Mouse (Mus musculus) layer of hippocampus, adult 18-20 months (tissue): Measurements from ENCODE around the gene Olfr642. TPM values are rescaled to one million over a fixed set of nuclear protein-coding genes. Genes with fewer than 3 reads are reported as not detected.

Experiments used
- DNase-seq, 2 experiments: peaks; one replicate each; pipeline ENCODE4 v3.0.0; 2022; ENCODE audit warnings: low spot score in 2 of 2
- long read RNA-seq: library from polyadenylated mRNA; stranded (forward); transcript quantifications from one replicate; pipeline ENCODE4 v2.0.0, GENCODE M21; 2021
- total RNA-seq, 2 experiments: library from RNA; stranded (reverse); gene quantifications; 2 replicates each; pipeline ENCODE4 v1.2.3; 2021

Gene Olfr642
- not detected for total RNA-seq
- long read RNA-seq = 0 reads

DNA sequence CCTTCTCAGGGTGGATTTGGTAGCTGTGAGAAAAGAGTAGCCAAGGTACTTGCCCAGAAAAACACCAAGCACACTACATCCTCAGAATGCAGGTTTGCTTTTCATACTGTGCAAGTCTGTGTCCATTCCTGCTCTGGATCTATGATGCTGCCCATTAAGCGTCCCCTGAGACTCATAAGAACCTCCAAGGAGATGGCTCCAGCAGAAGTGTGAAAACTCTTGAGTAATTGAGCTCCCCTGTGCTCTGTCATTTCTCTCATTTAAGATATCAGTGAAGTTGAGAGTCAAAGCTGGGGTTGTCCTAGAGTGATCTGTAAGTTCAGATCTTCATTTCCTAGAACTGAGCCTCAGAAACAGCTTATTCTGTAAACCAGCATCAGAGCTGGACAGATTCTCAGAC, at the start of gene Olfr642:
Gene Olfr642 (minus strand): TSS at position 101 of the 400 bp plus-strand sequence.
- no peak for DNase-seq

DNA sequence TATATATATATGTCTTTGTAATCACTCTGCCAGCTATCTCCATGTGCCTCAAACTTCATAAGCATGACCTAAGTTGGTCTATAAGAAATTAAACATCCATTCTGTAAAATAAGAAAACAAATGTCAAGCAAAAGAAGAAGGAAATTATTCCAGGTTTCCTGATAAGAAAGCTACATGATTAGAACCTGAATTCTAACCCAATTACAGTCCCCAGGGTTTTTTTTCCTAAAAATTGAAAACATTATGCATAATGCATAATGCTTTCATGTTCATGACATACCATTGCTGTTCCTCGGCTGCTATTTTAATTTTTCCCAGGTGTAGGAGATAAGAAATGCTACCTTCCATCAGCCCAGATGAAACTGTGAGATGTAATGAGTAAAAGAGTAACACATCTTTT, 32.9 kb upstream of the Olfr642 start, which contains the start of gene Olfr645:
Gene Olfr645 (minus strand): TSS at position 101 of the 400 bp plus-strand sequence.
- no peak for DNase-seq

- DNase-seq = no peak
These were observed 19.3 kb upstream of the Olfr642 start, which contains the start of gene Olfr644 for GRCm38 (mm10) chr7:104071769-104072168. TSS of gene Olfr644 (minus strand) at chr7:104071869.

DNA sequence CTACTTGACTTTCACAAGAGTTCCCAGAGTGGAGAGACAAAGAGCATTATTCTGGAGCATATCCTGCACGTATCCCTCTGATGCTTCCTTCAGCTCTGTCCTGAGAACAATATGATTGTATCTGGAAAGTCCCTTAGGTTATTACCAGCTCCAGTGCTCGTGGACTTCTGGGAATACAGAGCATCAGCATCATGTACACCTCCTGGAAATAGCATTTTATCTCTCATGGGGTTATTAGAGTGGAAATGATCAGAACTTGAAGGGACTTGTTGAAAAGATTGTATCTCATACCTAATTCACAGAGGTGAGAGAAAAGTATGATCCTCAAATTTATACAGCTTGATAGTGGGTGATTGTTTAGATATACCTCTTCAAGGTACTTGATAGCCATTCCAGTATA, 8.9 kb upstream of the Olfr642 start, which contains the start of gene 4930516K23Rik:
Gene 4930516K23Rik (minus strand): TSS at position 101 of the 400 bp plus-strand sequence.
- no peak for DNase-seq

DNA sequence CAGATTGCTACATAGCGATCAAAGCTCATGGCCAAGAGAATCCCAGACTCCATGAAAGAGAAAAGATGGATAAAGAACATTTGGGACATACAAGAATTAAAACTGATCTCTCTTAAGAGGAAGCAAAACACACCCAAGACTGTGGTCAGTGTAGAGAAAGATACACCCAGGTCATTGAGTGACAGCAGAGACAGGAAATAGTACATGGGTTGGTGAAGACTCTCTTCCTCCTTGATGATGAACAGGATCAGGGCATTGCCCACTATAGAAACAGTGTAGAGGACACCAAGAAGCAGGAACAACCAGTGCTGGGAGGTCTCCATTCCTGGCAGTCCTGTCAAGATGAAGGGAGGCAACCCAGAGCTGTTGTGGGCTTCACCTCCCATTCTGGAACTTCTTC, 6.7 kb upstream of the Olfr642 start:
- DNase-seq = no peak

- no peak for DNase-seq
These were observed 1.7 kb downstream of the Olfr642 start for GRCm38 (mm10) chr7:104050745-104051144.

- no peak for DNase-seq
These were observed 17.3 kb downstream of the Olfr642 start, which contains the start of gene Olfr641 for GRCm38 (mm10) chr7:104035145-104035544. TSS of gene Olfr641 (plus strand) at chr7:104035445.

DNA sequence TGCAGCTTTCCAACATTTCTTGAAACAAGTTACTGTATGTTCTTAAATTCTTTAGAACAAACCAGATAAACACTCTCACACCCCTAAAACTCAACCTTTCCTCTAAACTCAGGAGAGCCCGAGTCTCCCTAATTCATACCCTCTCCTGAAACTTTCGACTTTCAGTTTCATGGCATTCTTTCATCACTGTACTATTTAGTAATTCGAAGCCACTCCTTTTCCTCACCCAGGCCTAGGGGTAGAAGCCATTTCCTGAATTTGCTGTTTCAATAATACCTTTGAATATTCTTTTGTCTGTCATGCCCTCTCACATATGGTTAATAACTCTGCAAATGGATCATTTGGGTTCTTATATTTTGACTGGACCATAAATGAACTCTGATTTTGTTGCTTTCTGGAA, 25.5 kb downstream of the Olfr642 start:
- no peak for DNase-seq

DNA sequence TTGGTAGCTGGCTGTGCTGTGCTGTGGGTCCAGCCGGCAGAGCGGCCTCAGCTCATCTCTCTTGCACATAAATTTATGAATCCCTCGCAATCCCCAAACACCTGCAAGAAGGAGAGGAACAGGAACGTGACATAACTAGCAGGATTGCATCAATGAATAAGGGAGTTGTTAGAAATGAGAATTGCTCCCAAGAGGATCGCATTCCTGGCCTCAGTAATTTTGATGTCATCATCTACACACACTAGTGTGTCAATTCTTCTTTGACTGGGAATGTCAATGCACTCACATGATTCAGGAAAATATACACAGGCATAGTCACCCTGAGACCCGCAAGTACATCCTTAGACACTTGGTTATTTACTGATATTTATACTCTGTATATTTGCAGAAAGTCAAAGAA, 27.0 kb downstream of the Olfr642 start, which contains the start of gene Olfr640:
Gene Olfr640 (minus strand): TSS at position 101 of the 400 bp plus-strand sequence.
- DNase-seq = no peak

DNA sequence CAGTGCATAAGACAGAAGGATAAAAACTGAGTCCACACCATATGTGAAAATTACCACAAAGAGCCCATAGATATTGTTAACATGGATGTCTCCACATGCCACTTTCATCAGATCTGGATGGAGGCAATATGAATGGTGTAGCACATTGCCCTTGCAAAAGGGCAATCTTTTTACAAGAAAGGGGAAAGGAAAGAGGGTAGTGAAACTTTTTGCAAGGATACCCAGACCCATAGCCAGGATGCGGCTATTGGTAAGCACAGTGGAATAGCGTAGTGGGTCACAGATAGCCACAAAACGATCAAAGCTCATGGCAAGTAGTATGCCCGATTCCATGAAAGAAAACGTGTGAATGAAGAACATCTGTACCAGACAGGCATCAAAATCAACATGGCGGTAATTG, 30.8 kb downstream of the Olfr642 start:
- DNase-seq = no peak

DNA sequence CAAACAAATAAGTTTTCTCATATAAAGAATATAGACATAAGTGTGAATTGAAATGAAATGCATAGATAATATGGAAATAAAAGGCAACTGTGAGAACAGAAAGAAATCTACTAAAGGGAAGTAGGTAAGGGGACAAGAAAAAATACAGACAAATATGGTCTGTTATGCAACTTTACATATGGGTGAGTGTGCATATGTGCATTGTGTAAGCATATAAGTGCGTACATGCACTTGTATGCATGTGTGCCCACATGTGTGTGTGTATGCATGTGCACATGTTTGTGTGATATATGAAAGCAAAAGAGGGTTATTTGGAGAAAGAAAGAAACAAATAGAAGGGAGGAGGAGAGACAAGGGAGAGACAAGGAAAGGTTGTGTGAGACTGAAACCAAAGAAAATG, 33.5 kb downstream of the Olfr642 start:
- DNase-seq = no peak

DNA sequence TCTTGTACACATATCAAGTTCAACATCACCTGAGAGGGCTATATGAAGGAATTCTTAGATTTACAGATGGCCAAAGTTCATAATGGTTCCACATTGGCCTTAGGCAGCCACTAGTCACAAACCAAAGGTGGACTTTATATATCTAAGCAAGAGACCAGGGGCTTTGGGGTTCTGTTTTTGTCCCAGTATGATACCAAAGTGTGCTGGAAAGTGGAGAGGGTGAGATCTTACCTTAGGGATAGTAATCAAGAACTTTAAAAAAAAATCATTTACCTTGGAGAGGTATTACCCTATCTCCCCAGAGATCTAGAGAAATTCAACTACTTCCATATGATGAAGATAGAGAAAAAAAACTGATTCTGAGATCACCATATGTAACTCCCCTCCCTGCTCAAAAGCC, 35.3 kb downstream of the Olfr642 start, which contains the start of gene Olfr639:
Gene Olfr639 (minus strand): TSS at position 101 of the 400 bp plus-strand sequence.
- DNase-seq = no peak

DNA sequence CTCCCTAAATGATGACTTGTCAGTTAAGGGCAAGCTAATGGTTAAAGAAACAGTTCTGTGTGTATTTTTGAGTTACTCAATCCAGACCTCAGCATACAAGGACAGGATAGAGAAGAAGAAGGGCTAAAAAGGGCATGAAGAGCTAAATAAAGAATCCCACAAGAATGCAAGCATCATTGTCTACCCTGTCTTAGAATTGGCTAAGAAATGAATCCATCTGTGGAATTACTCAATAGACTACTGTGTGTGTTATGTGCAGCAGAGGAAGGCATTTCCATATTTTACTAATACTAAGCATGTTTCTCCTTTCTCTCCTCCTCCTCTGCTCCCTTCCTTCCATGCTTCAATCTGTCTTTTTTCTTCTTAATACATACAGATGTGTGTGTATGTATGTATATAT, 53.3 kb downstream of the Olfr642 start:
- no peak for DNase-seq

DNA sequence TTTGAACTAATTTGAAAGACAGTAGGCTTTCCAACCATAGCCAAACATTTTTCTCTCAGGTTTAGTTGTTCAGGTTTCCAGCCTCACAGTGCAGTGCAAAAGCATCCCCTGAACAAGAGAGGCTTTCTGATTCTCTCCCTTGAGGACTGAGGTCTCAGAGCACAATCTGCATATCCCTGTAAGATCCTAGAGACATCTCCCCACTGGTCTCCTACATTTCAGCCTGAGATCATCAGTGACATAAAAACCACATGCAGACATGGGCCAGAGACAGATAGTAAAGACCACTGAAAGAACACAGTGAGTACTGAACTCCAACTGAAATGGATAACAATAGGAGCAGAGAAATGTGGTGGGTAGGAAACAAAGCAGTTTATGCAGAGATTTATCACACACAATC, 54.0 kb downstream of the Olfr642 start, which contains the start of gene Olfr638:
Gene Olfr638 (plus strand): TSS at position 301 of the 400 bp plus-strand sequence.
- DNase-seq = no peak

Other genes starting within 250 kb of the Olfr642 start
- gene Hbb-bt, start 238.7 kb downstream of the Olfr642 start, total RNA-seq = 10 to 100 TPM; 26.0 to 31.8 TPM
- 100 to 1,000 TPM; 267 to 283 TPM for gene Hbb-bs, start 224.6 kb downstream of the Olfr642 start, total RNA-seq
- gene Hbb-bh2, start 212.1 kb downstream of the Olfr642 start, total RNA-seq = not detected
- not detected for gene Hbb-bh1, start 209.5 kb downstream of the Olfr642 start, total RNA-seq
- gene Hbb-y, start 199.4 kb downstream of the Olfr642 start, total RNA-seq = not detected
- not detected for gene Olfr66, start 166.4 kb downstream of the Olfr642 start, total RNA-seq
- not detected for gene Olfr64, start 158.2 kb downstream of the Olfr642 start, total RNA-seq
- gene Olfr65, start 149.2 kb downstream of the Olfr642 start, total RNA-seq = not detected
- not detected for gene Olfr631, start 123.8 kb downstream of the Olfr642 start, total RNA-seq
- not detected for gene Olfr632, start 118.3 kb downstream of the Olfr642 start, total RNA-seq
- gene Olfr633, start 108.2 kb downstream of the Olfr642 start, total RNA-seq = not detected
- gene Olfr635, start 81.5 kb downstream of the Olfr642 start, total RNA-seq = under 1 TPM in 1 of 2 experiments, not detected in 1; 0.05 TPM
- not detected for gene Olfr638, start 53.9 kb downstream of the Olfr642 start, total RNA-seq
- under 1 TPM in 1 of 2 experiments, not detected in 1; 0.05 TPM for gene Olfr639, start 35.4 kb downstream of the Olfr642 start, total RNA-seq
- not detected for gene Olfr640, start 27.1 kb downstream of the Olfr642 start, total RNA-seq
- gene Olfr641, start 17.2 kb downstream of the Olfr642 start, total RNA-seq = not detected
- gene 4930516K23Rik, start 8.8 kb upstream of the Olfr642 start, total RNA-seq = not detected
- gene Olfr644, start 19.2 kb upstream of the Olfr642 start, total RNA-seq = not detected
- gene Olfr645, start 32.8 kb upstream of the Olfr642 start, total RNA-seq = not detected
- gene Olfr646, start 52.2 kb upstream of the Olfr642 start, total RNA-seq = not detected
- gene Ubqln5, start 77.2 kb upstream of the Olfr642 start, total RNA-seq = not detected
- not detected for gene Olfr643, start 84.7 kb upstream of the Olfr642 start, total RNA-seq
- gene Ubqln3, start 90.6 kb upstream of the Olfr642 start, total RNA-seq = not detected
- gene Ubqlnl, start 97.9 kb upstream of the Olfr642 start, total RNA-seq = not detected
- not detected for gene Olfm5, start 112.2 kb upstream of the Olfr642 start, total RNA-seq
- gene Olfr648, start 130.7 kb upstream of the Olfr642 start, total RNA-seq = under 1 TPM; 0.10 to 0.25 TPM
- gene Olfr649, start 143.3 kb upstream of the Olfr642 start, total RNA-seq = not detected
- gene Trim6, start 166.1 kb upstream of the Olfr642 start, total RNA-seq = under 1 TPM in 1 of 2 experiments, not detected in 1; 0.22 TPM
- 1 to 10 TPM; 1.6 to 1.7 TPM for gene Trim34a, start 191.8 kb upstream of the Olfr642 start, total RNA-seq
- under 1 TPM; 0.42 to 0.63 TPM for gene Trim5, start 235.4 kb upstream of the Olfr642 start, total RNA-seq